Mouse (Mus musculus) heart, embryonic 14.5 days (tissue): ENCODE measurements around the gene Arhgap44. TPM values are rescaled to one million over a fixed set of nuclear protein-coding genes. Genes with fewer than 3 reads are reported as not detected.
A peak's percentile ranks its signal among the peaks of the same experiment; 100 is the strongest.

Source experiments
- ATAC-seq: fragments of 200-750 bp; cut with Nextera tagmentation; 2 replicates; pipeline ENCODE4 v1.8.0; 2017; ENCODE audit warnings: low read depth, moderate TSS enrichment; ENCODE audit not compliant: insufficient number of reproducible peaks, insufficient read depth, low FRiP score
- H3K27ac ChIP-seq, 2 experiments: fragments of 200-500 bp in 1 of 2; fragments of 300-500 bp in 1 of 2; sonication (generic) in 1 of 2; replicated peaks in 1 of 2; 2 replicates each; pipeline ENCODE4 v1.5.1; 2012 to 2014; ENCODE audit warnings: low read depth in 2 of 2, low read length in 2 of 2, control low read depth in 1 of 2, mild to moderate bottlenecking in 1 of 2, mixed read lengths in 1 of 2; ENCODE audit not compliant: control insufficient read depth in 1 of 2, insufficient read depth in 1 of 2
- H3K27me3 ChIP-seq: fragments of 300-500 bp; sonication (generic); 2 replicates; pipeline ENCODE4 v1.6.1; 2014; ENCODE audit warnings: mild to moderate bottlenecking, low read length, control low read depth; ENCODE audit not compliant: control insufficient read depth, insufficient read depth
- H3K36me3 ChIP-seq: fragments of 300-500 bp; sonication (generic); 2 replicates; pipeline ENCODE4 v1.6.1; 2014; ENCODE audit warnings: mild to moderate bottlenecking, control low read depth, low read length, mixed read lengths; ENCODE audit not compliant: control insufficient read depth, insufficient read depth
- H3K4me1 ChIP-seq, 2 experiments: fragments of 200-500 bp in 1 of 2; fragments of 300-500 bp in 1 of 2; sonication (generic) in 1 of 2; 2 replicates each; pipeline ENCODE4 v1.6.1; 2012 to 2014; ENCODE audit warnings: low read length in 2 of 2, control low read depth in 1 of 2, mixed read lengths in 1 of 2; ENCODE audit not compliant: control insufficient read depth in 2 of 2, insufficient read depth in 2 of 2
- H3K4me2 ChIP-seq: fragments of 300-500 bp; sonication (generic); 2 replicates; pipeline ENCODE4 v1.6.1; 2014; ENCODE audit warnings: mild to moderate bottlenecking, low read length
- H3K4me3 ChIP-seq, 2 experiments: fragments of 200-500 bp in 1 of 2; fragments of 300-500 bp in 1 of 2; sonication (generic) in 1 of 2; 2 replicates each; pipeline ENCODE4 v1.5.1; 2012 to 2014; ENCODE audit warnings: low read length in 2 of 2, mild to moderate bottlenecking in 2 of 2, control low read depth in 1 of 2, low read depth in 1 of 2, moderate library complexity in 1 of 2; ENCODE audit not compliant: control insufficient read depth in 1 of 2, insufficient read depth in 1 of 2
- H3K9ac ChIP-seq: fragments of 300-500 bp; sonication (generic); 2 replicates; pipeline ENCODE4 v1.6.1; 2014; ENCODE audit warnings: mild to moderate bottlenecking, low read length
- H3K9me3 ChIP-seq: fragments of 300-500 bp; sonication (generic); 2 replicates; pipeline ENCODE4 v1.6.1; 2016; ENCODE audit warnings: low read length, control low read depth; ENCODE audit not compliant: control insufficient read depth
- WGBS: fragments of 180-500 bp; shearing (Covaris S2); extraction: QIAGEN DNeasy Blood & Tissue Kit; methylation state at CpG from one replicate; pipeline ENCODE4 v1.1.7; 2014; 5-methylcytosine and 5-hydroxymethylcytosine counted together
- polyA plus RNA-seq: library from polyadenylated mRNA; unstranded; fragments of >200 nt; fragmentation: Nextera tagmentation; extraction: Ambion mirVana; gene quantifications from 2 replicates; pipeline ENCODE4 v1.2.1, GENCODE M21; 2014

Arhgap44 gene
- polyA plus RNA-seq, 1 experiment from 2014 or later, result 14.0 TPM

DNA sequence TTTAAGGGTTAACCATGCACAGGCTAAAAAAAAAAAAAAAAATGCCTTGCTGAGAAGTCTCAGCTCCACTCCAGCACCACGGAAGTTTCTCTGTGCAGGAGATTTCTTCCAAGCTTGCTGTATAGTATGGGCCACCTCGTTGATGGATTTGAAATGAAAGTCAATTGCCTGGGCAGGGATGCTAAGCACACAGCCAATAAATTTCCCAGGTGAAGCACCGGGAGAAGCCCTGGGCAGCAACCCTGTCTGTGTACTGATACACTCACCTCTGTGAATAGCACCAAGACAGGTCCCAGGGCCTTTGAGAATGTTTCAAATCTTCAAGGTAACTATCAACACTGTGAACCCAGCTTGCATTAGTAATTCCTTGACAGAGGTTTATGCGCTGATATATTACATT is 50.7 kb downstream of the Arhgap44 start:
- WGBS, result 42% methylated on average over 4 of the region's 4 CpGs
- peaks cover 17 to 38% of the 10 kb centered on the region in 2 experiments for H3K4me1 ChIP-seq

DNA sequence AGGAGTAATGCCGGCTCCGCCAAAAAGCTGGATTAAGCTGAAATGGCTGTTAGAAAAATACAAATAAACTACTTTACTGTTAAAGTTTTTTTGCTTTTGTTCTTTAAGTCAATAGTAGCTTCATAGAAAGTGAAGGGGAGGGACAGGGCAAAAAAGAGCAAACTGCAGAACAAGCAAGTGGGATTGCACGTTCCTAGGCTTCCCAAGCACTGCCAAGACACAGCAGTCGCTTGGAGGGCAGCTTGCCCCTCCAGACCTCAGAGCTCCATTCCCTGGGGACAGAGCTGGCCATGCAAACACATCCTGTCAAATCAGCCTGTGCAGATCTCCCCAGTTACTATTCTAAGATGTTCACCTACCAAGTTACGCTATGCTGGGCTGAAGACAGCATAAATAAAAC is 51.1 kb downstream of the Arhgap44 start:
- no peaks in the 10 kb centered on the region for H3K9me3 ChIP-seq
- H3K27me3 ChIP-seq, result no peaks in the 10 kb centered on the region
- H3K27ac ChIP-seq, result no peak overlapping the region
- WGBS, result 61% methylated on average over 5 of the region's 5 CpGs
- H3K4me2 ChIP-seq, result no peak overlapping the region
- ATAC-seq, result no peak
- no peak overlapping the region for H3K9ac ChIP-seq
- no peaks in the 10 kb centered on the region for H3K36me3 ChIP-seq
- no peak overlapping the region for H3K4me3 ChIP-seq
- peaks cover 17 to 40% of the 10 kb centered on the region in 2 experiments for H3K4me1 ChIP-seq

More for the DNA sequence above, 50.7 kb downstream of the Arhgap44 start:
- no peak overlapping the region for H3K4me3 ChIP-seq
- no peaks in the 10 kb centered on the region for H3K27me3 ChIP-seq
- no peaks in the 10 kb centered on the region for H3K9me3 ChIP-seq
- no peak overlapping the region for H3K27ac ChIP-seq
- no peak overlapping the region for H3K9ac ChIP-seq
- no peaks in the 10 kb centered on the region for H3K36me3 ChIP-seq
- no peak for ATAC-seq
- H3K4me2 ChIP-seq, result no peak overlapping the region

DNA sequence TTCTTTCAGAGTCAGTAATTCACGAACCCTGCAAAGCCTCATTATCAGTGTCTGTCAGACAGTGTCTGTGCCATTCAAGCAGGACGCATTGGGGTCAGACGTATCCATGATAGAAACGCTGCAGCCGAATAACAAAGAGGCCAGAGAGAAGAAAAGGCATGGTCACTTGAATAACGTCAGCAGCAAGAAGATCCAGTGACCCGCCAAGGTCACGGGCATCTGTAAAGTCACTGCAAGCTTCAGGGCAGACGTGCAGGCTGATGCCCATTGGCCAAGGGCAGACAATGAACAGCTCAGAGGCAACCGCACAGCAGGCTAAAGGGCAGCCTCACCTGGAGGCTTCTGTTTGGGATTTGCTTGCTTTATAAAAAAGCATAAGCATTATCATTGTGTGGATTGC is 52.7 kb downstream of the Arhgap44 start:
- H3K36me3 ChIP-seq, result no peaks in the 10 kb centered on the region
- WGBS, result 45% methylated on average over 10 of the region's 10 CpGs
- no peak for ATAC-seq
- H3K27me3 ChIP-seq, result no peaks in the 10 kb centered on the region
- no peak overlapping the region for H3K9ac ChIP-seq
- H3K9me3 ChIP-seq, result no peaks in the 10 kb centered on the region
- no peak overlapping the region for H3K4me2 ChIP-seq
- peaks cover 17 to 40% of the 10 kb centered on the region in 2 experiments for H3K4me1 ChIP-seq
- H3K4me3 ChIP-seq, result no peak overlapping the region
- peak overlapping the region in 1 of 2 experiments; percentile 21; a peak in 2 of 4 replicates for H3K27ac ChIP-seq

DNA sequence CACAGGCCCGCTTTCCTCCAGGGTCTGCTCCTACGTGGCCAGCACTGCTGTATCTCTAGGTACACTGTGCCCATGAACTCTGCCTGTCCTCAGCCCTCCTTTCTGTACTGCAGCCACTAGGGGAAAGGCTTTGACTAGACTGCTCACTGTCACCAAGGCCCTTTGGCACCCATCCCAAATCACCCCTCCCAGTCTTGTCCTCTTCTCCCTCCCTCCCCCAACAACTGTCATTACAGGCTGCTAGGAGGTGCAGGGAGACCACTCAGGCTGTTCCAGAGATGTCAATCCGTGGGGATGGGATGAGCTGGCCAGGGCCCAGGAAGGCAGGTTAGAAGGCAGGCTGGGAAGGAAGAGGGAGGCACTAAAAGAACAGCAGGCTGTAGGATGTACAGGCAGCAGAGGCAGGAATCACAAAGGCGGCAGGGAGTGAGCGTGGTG is 55.0 kb downstream of the Arhgap44 start:
- peaks cover 21 to 46% of the 10 kb centered on the region in 2 experiments for H3K4me1 ChIP-seq
- no peaks in the 10 kb centered on the region for H3K27me3 ChIP-seq
- no peak overlapping the region for H3K4me2 ChIP-seq
- H3K9me3 ChIP-seq, result no peaks in the 10 kb centered on the region
- H3K4me3 ChIP-seq, result no peak overlapping the region
- peak overlapping the region; percentile 5 to 69 for H3K27ac ChIP-seq
- H3K36me3 ChIP-seq, result no peaks in the 10 kb centered on the region
- WGBS, result 41% methylated on average over 5 of the region's 5 CpGs
- no peak overlapping the region for H3K9ac ChIP-seq
- peak; percentile 71 for ATAC-seq

DNA sequence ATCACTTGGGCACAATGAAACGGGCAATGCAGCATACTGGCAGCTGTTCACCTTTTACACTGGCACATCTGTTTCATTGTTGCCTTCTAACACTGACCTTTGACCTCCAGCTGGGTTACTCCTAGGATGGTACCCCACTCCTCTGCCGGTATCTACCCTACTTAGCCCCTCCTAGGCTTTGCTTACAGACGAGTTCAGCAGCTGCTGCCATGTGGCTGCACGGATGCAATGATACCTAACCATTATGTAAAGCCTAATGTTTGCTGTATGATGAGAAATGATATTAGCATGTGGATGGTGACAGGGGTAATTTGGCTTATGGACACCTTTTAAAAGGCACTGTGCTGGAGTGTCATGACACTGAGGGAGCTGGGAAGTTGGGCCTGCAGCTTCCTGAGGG is 55.6 kb downstream of the Arhgap44 start:
- no peak overlapping the region for H3K4me2 ChIP-seq
- peak overlapping the region in 1 of 2 experiments; percentile 47; a peak in 1 of 4 replicates for H3K27ac ChIP-seq
- H3K9me3 ChIP-seq, result no peaks in the 10 kb centered on the region
- no peak overlapping the region for H3K4me3 ChIP-seq
- ATAC-seq, result no peak
- H3K27me3 ChIP-seq, result no peaks in the 10 kb centered on the region
- H3K9ac ChIP-seq, result 0 out of 2 replicates have a peak overlapping the region, but pooled peaks have one; percentile 8
- 0 out of 2 replicates have a peak, but pooled peaks cover 3% of the 10 kb centered on the region for H3K36me3 ChIP-seq
- WGBS, result 81% methylated on average over 4 of the region's 4 CpGs
- H3K4me1 ChIP-seq, result peaks cover 20 to 44% of the 10 kb centered on the region in 2 experiments

DNA sequence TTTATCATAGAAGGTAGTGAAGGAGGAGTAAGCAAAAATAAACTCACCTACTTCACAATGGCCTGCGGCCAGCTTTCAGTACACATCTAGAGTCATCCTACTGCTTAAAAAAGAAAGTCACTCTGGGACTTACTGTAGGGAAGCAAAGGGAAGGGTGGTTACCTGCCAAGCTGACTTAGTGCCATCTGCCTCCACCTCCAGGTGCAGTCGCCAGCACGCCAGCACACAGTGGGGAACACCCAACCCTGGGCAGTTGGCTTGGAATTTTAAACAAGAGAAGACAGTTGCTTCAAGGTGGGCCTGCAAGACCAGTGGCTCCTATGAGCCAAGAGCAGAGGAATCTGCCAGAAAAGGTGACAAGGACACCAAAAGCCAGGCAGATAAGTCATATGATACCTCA is 58.7 kb downstream of the Arhgap44 start:
- Histone ChIP-seq H3K27ac (no peak overlapping the region), H3K4me3 (no peak overlapping the region), H3K9me3 (no peaks in the 10 kb centered on the region), H3K27me3 (no peaks in the 10 kb centered on the region), H3K36me3 (0 out of 2 replicates have a peak, but pooled peaks cover 3% of the 10 kb centered on the region), H3K4me1 (peaks cover 13 to 27% of the 10 kb centered on the region in 2 experiments), H3K4me2 (no peak overlapping the region), H3K9ac (no peak overlapping the region)
- no peak for ATAC-seq
- WGBS, result 83% methylated on average over 3 of the region's 3 CpGs

DNA sequence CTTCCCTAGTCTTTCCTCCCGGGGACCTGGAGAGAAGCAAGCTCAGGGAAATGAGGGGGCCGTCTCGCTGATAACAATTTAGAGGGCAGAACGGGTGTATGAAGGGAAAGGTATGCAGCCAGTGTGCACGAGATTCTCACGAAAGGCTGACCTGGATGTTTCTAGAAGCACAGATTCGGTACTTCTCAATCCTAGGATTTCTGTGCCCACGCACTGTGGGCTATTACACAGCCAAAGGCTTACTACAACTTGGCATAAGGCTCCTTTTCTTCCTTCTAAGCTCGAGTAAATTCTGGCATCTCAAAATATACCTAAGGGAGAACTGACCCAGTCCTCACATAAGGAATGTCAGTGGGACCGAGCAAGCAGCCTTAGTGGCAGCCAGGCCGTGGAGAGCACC is 61.6 kb downstream of the Arhgap44 start:
- no peak overlapping the region for H3K27ac ChIP-seq
- H3K4me3 ChIP-seq, result no peak overlapping the region
- WGBS, result 48% methylated on average over 11 of the region's 11 CpGs
- no peak for ATAC-seq
- no peaks in the 10 kb centered on the region for H3K27me3 ChIP-seq
- H3K4me2 ChIP-seq, result no peak overlapping the region
- H3K4me1 ChIP-seq, result peaks cover 7 to 13% of the 10 kb centered on the region in 2 experiments
- H3K9me3 ChIP-seq, result no peaks in the 10 kb centered on the region
- no peak overlapping the region for H3K9ac ChIP-seq
- H3K36me3 ChIP-seq, result 0 out of 2 replicates have a peak, but pooled peaks cover 3% of the 10 kb centered on the region

DNA sequence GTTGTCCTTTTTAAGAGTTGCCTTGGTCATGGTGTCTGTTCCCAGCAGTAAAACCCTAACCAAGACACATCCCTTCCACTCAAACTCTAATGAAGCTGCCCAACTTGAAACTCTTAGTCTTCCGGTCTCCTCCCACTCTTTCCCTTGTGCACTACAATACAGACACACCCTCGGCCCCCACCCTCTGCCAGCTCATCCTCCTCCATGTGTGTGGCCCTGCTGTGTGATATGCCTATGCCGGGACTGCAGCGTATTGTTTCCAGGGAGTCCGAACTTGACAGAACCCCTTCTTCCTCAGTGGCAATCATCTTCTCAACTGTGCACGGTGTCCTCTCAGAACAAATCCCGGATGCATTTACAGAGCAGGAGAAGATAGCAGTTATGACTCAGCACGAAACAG is 62.7 kb downstream of the Arhgap44 start:
- 85% methylated on average over 8 of the region's 8 CpGs for WGBS
- Histone ChIP-seq H3K4me2 (no peak overlapping the region), H3K27me3 (no peaks in the 10 kb centered on the region), H3K4me3 (no peak overlapping the region), H3K9me3 (no peaks in the 10 kb centered on the region), H3K9ac (no peak overlapping the region), H3K4me1 (peaks cover 7 to 13% of the 10 kb centered on the region in 2 experiments), H3K27ac (no peak overlapping the region), H3K36me3 (0 out of 2 replicates have a peak, but pooled peaks cover 3% of the 10 kb centered on the region)
- no peak for ATAC-seq
